Mouse (Mus musculus) retina, embryonic 14.5 days (tissue): Measurements from ENCODE around the gene Cyp4a31.
"Not testable (repeated sequence)": the region's sequence is repeated elsewhere in the genome, so short reads cannot be mapped to it uniquely, and the experiment has no call there.

Source experiments
- DNase-seq: peaks from one replicate; pipeline ENCODE4 v3.0.0-alpha.2; 2015; ENCODE audit warnings: low spot score

Cyp4a31 gene

DNA sequence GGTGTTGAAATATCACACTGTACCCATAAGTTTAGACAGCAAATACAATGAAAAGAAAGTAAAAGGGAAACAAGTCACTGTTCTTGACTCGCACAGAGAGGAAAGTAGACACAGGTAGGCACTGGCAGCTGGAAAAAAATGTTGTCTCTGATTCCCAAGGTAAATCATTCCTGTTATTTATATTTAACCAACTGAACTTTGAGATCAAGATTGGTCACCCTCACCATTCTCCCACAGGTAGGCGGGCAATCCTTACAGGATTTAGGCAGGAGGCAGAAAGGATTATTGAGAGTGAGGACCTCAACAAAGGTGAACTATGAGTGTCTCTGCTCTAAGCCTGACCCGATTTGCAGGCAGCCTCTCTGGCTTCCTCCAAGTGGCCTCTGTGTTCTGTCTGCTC lies at the start of gene Cyp4a31:
Gene Cyp4a31 (plus strand): TSS at position 249 of the 400 bp plus-strand sequence.
- no peak for DNase-seq

DNA sequence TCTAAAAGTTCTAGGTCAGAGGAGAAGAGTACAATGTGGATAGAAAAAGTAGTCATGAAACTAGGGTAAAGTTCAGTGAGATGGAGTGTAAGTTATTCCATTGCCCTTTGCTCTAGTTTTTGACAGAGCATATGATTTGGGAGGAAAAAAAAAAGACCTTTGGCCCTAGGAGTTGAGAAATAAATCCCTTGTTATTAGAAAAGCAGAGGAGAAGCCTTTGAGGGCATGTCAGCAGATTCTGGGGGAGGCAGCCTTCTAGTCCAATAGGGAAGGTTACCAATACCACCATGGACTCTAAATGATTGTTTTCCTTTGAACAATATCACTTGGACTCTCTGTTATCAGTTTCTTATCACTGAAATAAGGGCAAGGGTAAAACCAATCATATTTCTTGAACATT lies 49.5 kb upstream of the Cyp4a31 start:
- not testable (repeated sequence) for DNase-seq

DNA sequence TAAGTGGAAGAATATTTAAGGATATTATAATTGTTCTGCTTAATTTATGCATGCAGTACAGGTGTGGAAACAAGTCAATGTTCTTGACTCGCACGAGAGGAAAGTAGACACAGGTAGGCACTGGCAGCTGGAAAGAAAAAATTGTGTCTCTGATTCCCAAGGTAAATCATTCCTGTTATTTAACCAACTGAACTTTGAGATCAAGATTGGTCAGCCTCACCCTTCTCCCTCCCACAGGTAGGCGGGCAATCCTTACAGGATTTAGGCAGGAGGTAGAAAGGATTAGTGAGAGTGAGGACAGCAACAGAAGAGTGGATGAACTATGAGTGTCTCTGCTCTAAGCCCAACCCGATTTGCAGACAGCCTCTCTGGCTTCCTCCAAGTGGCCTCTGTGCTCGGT lies 45.4 kb upstream of the Cyp4a31 start, which contains the start of gene Cyp4a10:
Gene Cyp4a10 (plus strand): TSS at position 265 of the 400 bp plus-strand sequence.
- not testable (repeated sequence) for DNase-seq

DNA sequence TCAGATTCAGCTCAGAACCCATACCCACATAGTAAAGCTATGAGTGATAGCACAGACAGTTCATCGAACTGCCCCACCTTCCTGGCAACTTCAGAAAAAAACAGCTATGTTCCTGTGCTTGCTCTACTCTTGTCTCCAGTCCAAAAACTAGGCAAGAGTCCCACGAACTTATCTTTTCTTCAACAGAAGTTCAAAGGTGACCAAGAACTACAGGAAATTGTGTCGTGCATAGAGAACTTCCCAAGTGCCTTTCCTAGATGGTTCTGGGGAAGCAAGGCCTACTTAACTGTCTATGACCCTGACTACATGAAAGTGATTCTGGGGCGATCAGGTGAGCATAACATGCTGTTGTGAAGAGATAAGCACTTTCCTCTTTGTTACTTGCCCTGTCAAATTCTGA lies 44.0 kb upstream of the Cyp4a31 start:
- DNase-seq, result no peak

DNA sequence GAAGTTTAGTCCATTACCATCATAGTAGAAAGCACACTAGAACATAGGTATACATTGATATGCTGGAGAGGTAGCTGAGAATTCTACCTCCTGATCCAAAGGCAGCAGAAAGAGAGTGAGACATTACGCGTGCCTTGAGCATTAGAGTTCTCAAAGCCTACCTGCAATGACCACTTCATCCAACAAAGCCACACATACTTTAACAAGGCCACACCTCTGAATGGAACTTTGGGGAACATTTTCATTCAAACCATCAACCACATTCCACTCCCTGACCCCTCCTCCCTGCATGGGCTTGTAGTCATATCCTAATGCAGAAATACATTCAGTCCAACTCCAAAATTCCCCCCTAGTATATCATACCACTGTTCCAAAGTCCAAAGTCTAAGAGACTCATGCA lies 41.7 kb upstream of the Cyp4a31 start:
- no peak for DNase-seq

DNA sequence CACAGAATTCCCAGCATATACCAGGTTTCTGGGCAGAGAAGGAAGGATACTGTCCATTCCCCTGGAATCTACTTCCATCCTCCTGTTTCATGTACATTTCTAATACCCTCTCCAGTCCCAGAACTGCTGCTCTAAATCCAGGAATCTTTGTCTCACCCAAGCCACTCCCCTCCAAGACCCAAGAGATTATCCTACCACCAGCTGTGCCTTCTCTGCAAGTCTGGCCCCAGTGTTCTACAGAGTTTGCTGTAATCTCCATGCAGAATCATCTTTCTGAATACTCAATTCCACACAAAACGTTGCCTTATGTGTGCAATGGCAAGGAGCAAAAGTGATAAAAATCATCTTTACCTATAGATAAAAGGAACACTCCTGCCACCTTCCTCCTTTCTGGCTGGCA lies 18.3 kb upstream of the Cyp4a31 start:
- DNase-seq, result no peak

DNA sequence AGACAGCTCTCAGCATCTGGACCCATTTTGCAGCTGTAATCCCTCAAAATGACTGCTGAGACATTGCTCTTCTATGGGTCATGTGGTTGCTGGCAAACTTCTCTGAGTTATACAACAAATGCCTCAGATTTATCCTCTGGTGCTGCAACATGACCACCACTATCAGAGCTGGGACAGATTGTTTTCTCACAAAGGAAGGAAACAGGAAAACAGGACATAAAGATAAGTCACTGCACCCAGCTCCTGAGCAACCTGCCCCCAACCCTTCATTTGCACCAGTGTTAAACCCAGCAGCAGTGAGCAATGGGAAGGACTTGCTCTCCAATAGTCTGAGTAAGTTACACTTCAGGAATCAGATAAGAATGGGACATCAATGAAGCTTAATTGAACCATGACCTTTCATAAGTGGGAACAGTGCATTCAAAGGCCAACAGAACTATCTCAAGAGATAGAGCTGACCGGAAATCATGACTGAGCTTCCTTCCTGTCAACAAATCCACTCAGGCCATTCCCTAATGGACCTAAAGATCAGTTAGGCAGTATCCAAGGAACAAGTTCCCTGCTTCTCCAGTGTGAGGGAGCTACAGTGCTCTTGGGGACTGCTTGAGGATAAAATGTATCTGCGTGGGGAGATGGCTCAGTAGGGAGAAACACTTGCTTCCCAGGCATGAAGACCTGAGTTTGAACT lies 17.2 kb upstream of the Cyp4a31 start:
- DNase-seq, result no peak

DNA sequence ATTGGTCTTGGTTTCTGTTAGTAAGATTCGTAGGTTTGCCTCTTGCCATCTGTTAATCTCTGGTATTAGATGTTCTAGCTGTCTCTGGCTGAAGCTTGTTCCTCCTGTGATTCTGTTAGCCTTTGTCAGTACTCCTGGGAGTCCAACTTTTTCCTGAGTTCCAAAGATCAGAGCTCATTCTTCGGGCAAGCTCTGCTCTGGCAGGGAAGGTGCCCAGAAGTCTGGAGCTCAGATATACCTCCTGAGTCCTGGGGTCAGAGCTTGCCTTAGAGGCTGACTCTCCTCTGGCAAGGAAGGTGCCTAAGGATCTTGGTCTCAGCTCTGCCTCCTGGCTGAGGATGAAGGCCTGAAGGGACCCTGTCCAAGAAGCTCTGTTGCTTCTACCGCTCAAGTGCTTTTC lies 10.7 kb upstream of the Cyp4a31 start:
- DNase-seq, result no peak

DNA sequence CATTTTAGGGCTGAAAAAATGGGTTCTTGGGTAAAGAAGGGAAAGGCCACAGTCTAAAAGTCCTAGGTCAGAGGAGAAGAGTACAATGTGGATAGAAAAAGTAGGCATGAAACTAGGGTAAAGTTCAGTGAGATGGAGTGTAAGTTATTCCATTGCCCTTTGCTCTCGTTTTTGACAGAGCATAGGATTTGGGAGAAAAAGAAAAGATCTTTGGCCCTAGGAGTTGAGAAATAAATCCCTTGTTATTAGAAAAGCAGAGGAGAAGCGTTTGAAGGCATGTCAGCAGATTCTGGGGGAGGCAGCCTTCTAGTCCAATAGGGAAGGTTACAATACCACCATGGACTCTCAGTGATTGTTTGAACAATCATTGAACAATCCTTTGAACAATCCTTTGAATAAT lies 7.9 kb upstream of the Cyp4a31 start:
- no peak for DNase-seq

DNA sequence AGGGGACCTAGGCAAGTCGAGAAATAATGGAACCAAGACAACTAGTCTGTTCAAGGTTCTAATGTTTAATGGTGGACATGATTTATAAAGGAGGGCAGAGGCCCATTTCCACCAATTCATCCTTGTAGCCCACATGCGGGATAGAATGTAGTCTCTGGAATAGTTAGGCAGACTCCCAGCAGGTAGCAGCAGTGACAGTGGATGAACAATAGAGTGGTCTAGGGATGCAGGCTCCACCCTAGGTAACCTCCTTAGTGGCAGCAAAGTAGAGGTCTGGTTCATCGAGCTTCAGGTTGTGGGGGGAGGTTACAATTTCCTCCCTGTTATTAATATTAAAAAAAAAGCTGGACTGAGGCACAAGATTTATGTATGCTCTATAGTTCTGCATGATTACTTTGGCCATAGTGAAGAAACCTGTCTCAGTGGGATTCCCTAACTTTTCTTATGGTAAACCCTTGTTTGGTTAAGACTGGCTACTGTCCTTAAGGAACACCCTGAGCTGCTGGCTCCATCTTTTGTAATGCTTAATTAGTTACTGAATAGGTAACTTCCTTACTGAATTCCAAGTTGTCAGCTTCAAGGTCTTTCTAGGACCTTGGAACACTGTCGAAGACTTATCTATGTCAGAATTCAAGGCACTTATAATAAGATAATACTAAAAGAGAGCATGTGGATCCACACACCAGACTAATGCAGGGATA lies 5.4 kb upstream of the Cyp4a31 start:
- no peak for DNase-seq

DNA sequence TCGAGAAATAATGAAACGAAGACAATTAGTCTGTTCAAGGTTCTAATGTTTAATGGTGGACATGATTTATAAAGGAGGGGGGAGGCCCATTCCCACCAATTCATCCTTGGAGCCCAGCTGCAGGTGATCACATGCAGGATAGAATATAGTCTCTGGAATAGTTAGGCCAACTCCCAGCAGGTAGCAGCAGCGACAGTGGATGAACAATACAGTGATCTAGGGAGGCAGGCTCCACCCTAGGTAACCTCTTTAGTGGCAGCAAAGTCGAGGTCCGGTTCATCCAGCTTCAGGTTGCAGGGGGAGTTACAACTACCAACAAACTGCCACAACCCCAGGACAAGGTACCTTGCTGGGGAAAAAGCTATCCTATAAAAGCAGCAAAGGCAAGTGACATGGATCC lies 2.2 kb upstream of the Cyp4a31 start:
- DNase-seq, result not testable (repeated sequence)

DNA sequence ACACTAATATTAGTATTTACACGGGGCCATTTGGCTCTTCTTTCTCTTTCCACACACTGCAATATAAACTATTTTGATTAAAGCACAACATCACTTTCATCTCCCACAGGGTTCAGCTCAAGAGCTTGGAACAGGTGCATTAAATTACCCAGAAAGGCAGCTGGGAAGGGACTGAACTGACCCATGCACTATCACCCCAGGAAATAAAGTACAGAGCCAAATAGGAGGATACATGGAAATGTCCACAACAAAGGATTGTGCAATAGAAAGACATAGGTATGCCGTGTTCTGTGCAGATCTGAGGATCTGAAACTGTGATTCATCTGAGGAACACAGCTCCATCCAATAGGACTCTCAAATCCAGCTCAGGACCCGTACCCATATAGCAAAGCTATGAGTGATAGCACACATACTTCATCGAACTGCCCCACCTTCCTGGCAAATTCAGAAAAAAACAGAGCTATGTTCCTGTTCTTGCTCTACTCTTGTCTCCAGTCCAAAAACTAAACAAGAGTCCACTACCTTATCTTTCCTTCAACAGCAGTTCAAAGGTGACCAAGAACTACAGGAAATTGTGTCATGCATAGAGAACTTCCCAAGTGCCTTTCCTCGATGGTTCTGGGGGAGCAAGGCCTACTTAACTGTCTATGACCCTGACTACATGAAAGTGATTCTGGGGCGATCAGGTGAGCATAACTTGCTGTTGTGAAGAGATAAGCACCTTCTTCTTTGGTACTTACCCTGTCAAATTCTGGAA lies 1.2 kb downstream of the Cyp4a31 start:
- not testable (repeated sequence) for DNase-seq

DNA sequence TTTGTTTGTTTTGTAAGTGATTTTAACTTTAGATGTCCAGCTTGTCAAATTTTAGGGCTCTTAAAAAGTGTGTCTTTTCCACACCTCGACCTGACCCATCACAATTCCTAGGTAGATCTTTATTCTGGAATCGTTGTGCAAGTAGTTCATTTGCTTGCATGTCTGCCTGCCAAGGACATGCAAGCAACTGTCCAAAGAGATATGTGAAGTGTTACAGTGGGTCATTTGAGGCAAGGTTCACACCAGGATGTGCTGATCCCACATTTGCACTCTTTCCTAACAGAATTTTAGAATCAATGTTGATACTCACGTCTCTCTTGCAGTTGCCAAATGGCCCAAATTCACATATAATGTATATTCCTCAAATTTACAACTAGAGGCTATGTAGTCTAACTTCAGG lies 11.8 kb downstream of the Cyp4a31 start:
- no peak for DNase-seq

DNA sequence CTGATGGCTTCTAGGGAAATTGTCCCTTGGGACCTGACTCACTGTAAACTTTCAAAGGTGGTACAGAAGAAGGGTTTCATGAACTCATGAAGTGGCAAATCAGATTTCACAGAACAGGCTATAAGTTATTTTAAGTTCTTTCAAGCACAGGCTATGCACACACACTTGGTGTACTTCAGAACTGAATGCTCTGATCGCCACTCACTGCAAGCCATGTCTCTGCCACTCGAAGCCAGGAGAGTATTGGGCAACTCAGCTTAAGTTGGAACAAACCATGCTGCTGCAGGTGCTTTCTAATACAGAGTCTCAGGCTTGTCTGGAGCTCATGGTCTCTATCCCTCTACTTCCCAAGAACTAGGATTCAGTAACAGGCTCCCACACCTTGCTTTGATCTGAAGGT lies 12.3 kb downstream of the Cyp4a31 start:
- no peak for DNase-seq

DNA sequence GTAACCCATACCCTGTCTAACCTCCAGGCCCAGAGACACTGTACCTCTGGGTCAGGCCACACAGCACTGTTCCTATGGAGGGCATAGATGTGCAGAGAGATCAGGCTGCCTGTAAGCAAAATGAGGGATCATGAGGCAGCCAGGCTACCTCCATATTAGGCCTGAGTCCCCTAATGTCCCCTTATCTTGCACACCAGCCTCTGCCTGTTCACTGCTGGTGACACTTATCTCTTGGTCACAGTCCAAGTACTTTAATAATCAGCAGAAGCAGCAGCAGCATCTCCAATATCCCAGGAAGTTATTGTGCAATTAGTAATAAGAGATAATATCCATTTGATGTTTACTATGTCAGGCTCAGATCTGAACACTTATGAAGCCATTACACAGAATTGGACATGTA lies 19.6 kb downstream of the Cyp4a31 start:
- no peak for DNase-seq

DNA sequence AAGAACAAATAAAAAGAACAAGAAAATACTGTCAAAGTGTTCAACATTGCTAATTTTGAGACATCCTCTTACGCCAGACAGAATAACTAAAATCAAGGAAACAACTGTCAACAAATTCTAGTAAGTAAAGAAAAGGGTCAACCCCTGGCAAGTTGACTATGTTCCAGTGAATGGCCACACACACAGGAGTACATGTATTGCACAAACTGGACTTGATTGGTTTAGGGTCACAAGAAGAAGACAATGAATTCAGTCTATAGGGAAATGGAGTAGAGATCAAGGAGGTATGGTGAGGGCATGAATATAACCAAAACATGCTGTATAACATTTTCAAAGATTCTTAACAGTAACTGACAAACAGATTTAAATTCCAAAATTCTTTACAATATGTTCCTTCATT lies 32.9 kb downstream of the Cyp4a31 start:
- DNase-seq, result no peak

DNA sequence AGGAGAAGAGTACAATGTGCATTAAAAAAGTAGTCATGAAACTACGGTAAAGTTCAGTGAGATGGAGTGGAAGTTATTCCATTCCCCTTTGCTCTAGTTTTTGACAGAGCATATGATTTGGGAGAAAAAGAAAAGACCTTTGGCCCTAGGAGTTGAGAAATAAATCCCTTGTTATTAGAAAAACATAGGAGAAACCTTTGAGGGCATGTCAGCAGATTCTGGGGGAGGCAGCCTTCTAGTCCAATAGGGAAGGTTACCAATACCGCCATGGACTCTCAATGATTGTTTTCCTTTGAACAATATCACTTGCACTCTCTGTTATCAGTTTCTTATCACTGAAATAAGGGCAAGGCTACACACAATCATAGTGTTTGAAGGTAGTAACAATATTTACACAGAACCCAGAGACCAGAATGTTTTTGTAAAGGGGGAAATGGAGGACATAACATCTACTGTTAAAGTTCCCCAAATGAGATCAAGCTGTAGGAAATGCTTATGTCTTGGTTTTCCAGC lies 33.4 kb downstream of the Cyp4a31 start:
- DNase-seq, result no peak

DNA sequence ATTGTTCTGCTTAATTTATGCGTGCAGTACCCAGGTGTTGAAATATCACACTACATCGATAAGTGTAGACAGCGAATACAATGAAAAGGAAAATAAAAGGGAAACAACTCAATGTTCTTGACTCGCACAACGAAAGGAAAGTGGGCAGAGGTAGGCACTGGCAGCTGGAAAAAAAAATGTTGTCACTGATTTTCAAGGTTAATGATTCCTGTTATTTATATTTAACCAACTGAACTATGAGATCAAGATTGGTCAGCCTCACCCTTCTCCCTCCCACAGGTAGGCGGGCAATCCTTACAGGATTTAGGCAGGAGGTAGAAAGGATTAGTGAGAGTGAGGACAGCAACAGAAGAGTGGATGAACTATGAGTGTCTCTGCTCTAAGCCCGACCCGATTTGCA lies 37.2 kb downstream of the Cyp4a31 start, which contains the start of gene Cyp4a32:
Gene Cyp4a32 (plus strand): TSS at position 359 of the 400 bp plus-strand sequence.
- DNase-seq, result not testable (repeated sequence)

DNA sequence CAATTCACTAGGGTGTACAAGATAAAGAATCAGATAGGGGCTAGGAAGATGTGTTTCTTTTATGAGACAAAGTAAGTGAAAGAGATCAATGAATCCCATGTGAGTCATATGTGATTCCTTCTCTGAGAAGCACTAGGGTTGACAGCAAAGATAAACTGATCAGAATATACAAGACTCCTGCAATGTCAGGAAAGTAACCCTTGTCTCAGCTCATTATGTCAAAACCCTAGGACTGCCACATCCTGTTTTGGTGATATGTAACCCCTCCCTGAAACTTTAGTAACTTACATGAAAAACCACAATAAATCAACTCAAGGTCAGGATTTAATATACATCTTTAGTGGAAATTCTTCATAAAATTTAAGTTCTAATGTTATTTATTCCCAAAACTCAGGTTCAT lies 50.6 kb downstream of the Cyp4a31 start:
- DNase-seq, result no peak

DNA sequence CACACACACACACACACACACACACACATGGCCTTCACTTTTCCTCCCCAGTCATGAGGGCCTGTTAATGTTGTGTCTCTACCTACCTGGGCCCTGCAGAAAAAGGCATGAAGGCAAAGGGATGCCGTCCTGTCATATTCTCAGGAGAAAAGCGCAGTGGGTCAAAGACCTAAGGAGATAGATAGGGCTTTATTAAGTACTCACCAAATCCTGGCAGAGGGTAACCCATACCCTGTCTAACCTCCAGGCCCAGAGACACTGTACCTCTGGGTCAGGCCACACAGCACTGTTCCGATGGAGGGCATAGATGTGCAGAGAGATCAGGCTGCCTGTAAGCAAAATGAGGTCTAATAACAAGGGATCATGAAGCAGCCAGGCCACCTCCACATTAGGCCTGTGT lies 62.1 kb downstream of the Cyp4a31 start:
- DNase-seq, result not testable (repeated sequence)
